Mouse (Mus musculus) ES-E14 (cell line): ENCODE measurements around the gene Spsb4.

Experiments
- CHD2 ChIP-seq: IDR thresholded peaks from 2 replicates; pipeline ENCODE4 v1.6.1; 2014; ENCODE audit warnings: mild to moderate bottlenecking, low read depth, low read length, inconsistent platforms
- HCFC1 ChIP-seq: IDR thresholded peaks from 2 replicates; pipeline ENCODE4 v1.6.1; 2012; ENCODE audit warnings: low read length, inconsistent platforms, borderline replicate concordance; ENCODE audit not compliant: insufficient read depth
- MAFK ChIP-seq: IDR thresholded peaks from 2 replicates; pipeline ENCODE4 v1.6.1; 2014; ENCODE audit warnings: mild to moderate bottlenecking, low read depth, low read length, inconsistent platforms; ENCODE audit not compliant: insufficient read depth
- ZC3H11A ChIP-seq: IDR thresholded peaks from 2 replicates; pipeline ENCODE4 v1.6.1; 2012; ENCODE audit warnings: low read depth, mild to moderate bottlenecking, inconsistent platforms, low read length, borderline replicate concordance
- ZNF384 ChIP-seq: IDR thresholded peaks from 2 replicates; pipeline ENCODE4 v1.6.1; 2012; ENCODE audit warnings: low read depth, low read length, inconsistent platforms

- no peak for TF ChIP-seq MAFK
- no peak for TF ChIP-seq HCFC1
- TF ChIP-seq ZC3H11A: no peak
- TF ChIP-seq ZNF384: no peak
- TF ChIP-seq CHD2: no peak
These were observed 114.0 kb downstream of the Spsb4 start for GRCm38 (mm10) chr9:96904360-96905355.
